ENCODE assay signal across 8 mouse cellular contexts in genomic region chr10:19009186-19009672, GRCm38 (mm10). TPM values are rescaled to one million over a fixed set of nuclear protein-coding genes. Genes with fewer than 3 reads are reported as not detected.
DNase-seq lines count a peak whose midpoint lies in the region; ATAC-seq and TF ChIP-seq lines count a peak whose summit lies in the region.

No protein-coding gene starts in this region.

- DNase-seq in kidney, adult 18-20 months = peak; percentile 60
- no peak for DNase-seq in kidney, postnatal 4 days
- DNase-seq in kidney, postnatal 10 days = peak; percentile 40
- DNase-seq in naive thymus-derived CD4-positive, alpha-beta T cell, adult 2 months (ENCODE audit: low read depth) = peak; percentile 63
- DNase-seq in layer of hippocampus, postnatal 25 days (ENCODE audit: extremely low spot score in 1 of 2, low spot score in 1 of 2) = no peak
- DNase-seq in embryo, embryonic 10 days (ENCODE audit: low spot score) = no peak
- DNase-seq in layer of hippocampus, adult 2 months (ENCODE audit: low spot score in 2 of 2) = no peak

- no peak for TF ChIP-seq CTCF in layer of hippocampus, adult 2 months (conservative IDR thresholded peaks at IDR 0.05)

- no peak overlapping the region for H3K27ac ChIP-seq in layer of hippocampus, adult 2 months

- ATAC-seq in common myeloid progenitor, adult 5-6 weeks (replicated peaks; ENCODE audit: low read depth, poor library complexity, severe bottlenecking) = peak; percentile 50

- no peak overlapping the region for H3K4me3 ChIP-seq in layer of hippocampus, adult 2 months

RNA-seq across cellular contexts. Expression of gene Tnfaip3, which starts 6.2 kb away (rescaled TPM):
- total RNA-seq in common myeloid progenitor, adult 5-6 weeks (2017) = 35.0 and 39.9 TPM in 2 replicates
- 1 to 10 TPM; 4.4 to 5.0 TPM for total RNA-seq in layer of hippocampus, postnatal 25 days (2021)
- 1 to 10 TPM; 3.9 to 5.0 TPM for total RNA-seq in layer of hippocampus, adult 2 months (2021)

Comparison
In these comparisons a context has a peak if more than half of its experiments do, and no peak if none do; other contexts are left out.
1. DNase-seq: peak in kidney, adult 18-20 months (single experiment), kidney, postnatal 10 days (single experiment) and naive thymus-derived CD4-positive, alpha-beta T cell, adult 2 months (single experiment); none in kidney, postnatal 4 days (0 of 2), layer of hippocampus, postnatal 25 days (0 of 2), embryo, embryonic 10 days (single experiment) and layer of hippocampus, adult 2 months (0 of 2).